ENCODE assay signal across 9 mouse cellular contexts in the genomic region with DNA sequence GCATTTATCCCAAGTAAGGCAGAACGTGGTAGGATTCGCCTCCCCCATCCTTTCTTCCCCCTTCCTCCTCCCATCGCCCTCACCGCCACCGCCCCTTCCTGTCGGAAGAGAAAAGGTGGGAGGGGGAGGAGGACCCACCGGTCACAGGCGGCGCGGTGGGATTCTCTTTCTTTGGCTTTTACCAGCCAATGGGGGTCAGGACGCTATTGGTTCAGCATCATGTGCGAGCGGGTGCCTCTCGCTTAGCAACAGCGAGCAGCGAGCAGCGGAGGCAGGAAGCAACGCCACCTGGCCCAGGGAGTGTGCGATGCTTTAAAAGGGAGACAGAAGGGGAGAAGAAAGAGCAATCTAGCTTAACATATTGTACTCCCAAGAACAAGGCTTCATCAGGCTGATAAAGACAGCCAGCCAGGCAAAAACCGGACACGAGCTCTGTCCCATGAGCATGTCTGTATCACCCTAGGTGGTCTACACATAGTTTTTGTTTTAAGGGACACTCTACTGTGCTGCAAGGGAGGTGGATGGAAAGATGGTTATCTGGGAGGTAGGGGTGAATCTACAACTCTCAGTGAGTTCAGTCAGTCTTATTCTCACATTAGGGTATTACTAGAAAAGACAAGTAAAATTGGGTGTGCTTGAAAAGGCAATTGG.
DNase-seq lines count a peak whose midpoint lies in the region; ATAC-seq and TF ChIP-seq lines count a peak whose summit lies in the region.
"Had no signal": no experiment of that assay in that cellular context is flagged by ENCODE, and none has a peak within 500 bp of the region (broad histone marks: within the 10 kb centered on the region; RNA-seq: fewer than 3 reads in every experiment).

No protein-coding gene starts in this region.

- peak overlapping the region; percentile 65 for H3K4me2 ChIP-seq in hindbrain, postnatal 0 days (ENCODE audit: low read depth, low read length)

- WGBS in cerebellum, adult 2 months = under 1% methylated on average over 21 of the region's 21 CpGs
- under 1% methylated on average over 19 of the region's 21 CpGs for WGBS in hindbrain, postnatal 0 days

- no peaks in the 10 kb centered on the region for H3K36me3 ChIP-seq in hindbrain, postnatal 0 days (ENCODE audit: insufficient read depth, low read length)
- H3K36me3 ChIP-seq in megakaryocyte, embryonic 14.5 days (replicated peaks; ENCODE audit: low read length) = no peaks in the 10 kb centered on the region

- H3K9ac ChIP-seq in hindbrain, postnatal 0 days (replicated peaks; ENCODE audit: low read length) = peak overlapping the region; percentile 45; the same call in 1 of the 2 replicates

- no peaks in the 10 kb centered on the region for H3K27me3 ChIP-seq in cerebellum, adult 2 months (ENCODE audit: control insufficient read depth, insufficient read depth, low read length)
- no peaks in the 10 kb centered on the region for H3K27me3 ChIP-seq in hindbrain, postnatal 0 days (ENCODE audit: insufficient read depth, low read length)
- no peaks in the 10 kb centered on the region for H3K27me3 ChIP-seq in megakaryocyte, embryonic 14.5 days (replicated peaks)

- DNase-seq in R1 (ENCODE audit: low read depth, low spot score) (peak; percentile 72), adipocyte (ENCODE audit: low spot score) (no peak)
- peak; percentile 86 to 88 for DNase-seq in cerebellum, adult 2 months
- peak; percentile 95 for DNase-seq in hindbrain, postnatal 0 days (ENCODE audit: low spot score)
- DNase-seq in left cerebral cortex, adult 8-10 months (ENCODE audit: low spot score in 2 of 2) = peak; percentile 64 to 78
- peak; percentile 71 to 77 for DNase-seq in right cerebral cortex, postnatal 36 days (ENCODE audit: low spot score in 2 of 2)

- peaks cover 12% of the 10 kb centered on the region; the same call in 1 of the 2 replicates for H3K4me1 ChIP-seq in cerebellum, adult 2 months (ENCODE audit: control insufficient read depth, insufficient read depth, low read length)
- peaks cover 17% of the 10 kb centered on the region for H3K4me1 ChIP-seq in hindbrain, postnatal 0 days (ENCODE audit: insufficient read depth, low read length)
- H3K4me1 ChIP-seq in megakaryocyte, embryonic 14.5 days = peaks cover 58% of the 10 kb centered on the region

- peak; percentile 71 for TF ChIP-seq POLR2A in cerebellum, adult 2 months (IDR thresholded peaks at IDR 0.05; ENCODE audit: borderline replicate concordance, insufficient read depth, low read length)

- TF ChIP-seq CTCF in cerebellum, adult 2 months (IDR thresholded peaks at IDR 0.05; ENCODE audit: borderline replicate concordance, insufficient read depth, low read depth, low read length) = peak; percentile 36; the same call in 1 of the 2 replicates
- peak; percentile 58 for TF ChIP-seq CTCF in hindbrain, postnatal 0 days (IDR thresholded peaks at IDR 0.05; ENCODE audit: low read depth)

- peak overlapping the region; percentile 89 for H3K4me3 ChIP-seq in cerebellum, adult 2 months (replicated peaks; ENCODE audit: insufficient read depth, low read depth, low read length)
- H3K4me3 ChIP-seq in hindbrain, postnatal 0 days (ENCODE audit: low read length) = peak overlapping the region; percentile 33
- H3K4me3 ChIP-seq in megakaryocyte, embryonic 14.5 days (replicated peaks) = peak overlapping the region; percentile 88

- peak overlapping the region; percentile 97 for H3K27ac ChIP-seq in cerebellum, adult 2 months (ENCODE audit: insufficient read depth, low read length)
- peak overlapping the region; percentile 90 for H3K27ac ChIP-seq in hindbrain, postnatal 0 days
- H3K27ac ChIP-seq: macrophage had no signal

- ATAC-seq in frontal cortex, adult (ENCODE audit: low TSS enrichment) = peak; percentile 93
- peak; percentile 92 for ATAC-seq in hindbrain, postnatal 0 days

- no peaks in the 10 kb centered on the region for H3K9me3 ChIP-seq in hindbrain, postnatal 0 days (ENCODE audit: low read length)
- no peaks in the 10 kb centered on the region for H3K9me3 ChIP-seq in megakaryocyte, embryonic 14.5 days

Comparison
In these comparisons a context has a peak if more than half of its experiments do, and no peak if none do; other contexts are left out.
1. H3K4me3 ChIP-seq: peak in every context shown above with its lines; median percentile 89 in cerebellum, adult 2 months; 88 in megakaryocyte, embryonic 14.5 days; 33 in hindbrain, postnatal 0 days.